Comparison of ENCODE assay signal across 13 mouse cellular contexts in the genomic region with DNA sequence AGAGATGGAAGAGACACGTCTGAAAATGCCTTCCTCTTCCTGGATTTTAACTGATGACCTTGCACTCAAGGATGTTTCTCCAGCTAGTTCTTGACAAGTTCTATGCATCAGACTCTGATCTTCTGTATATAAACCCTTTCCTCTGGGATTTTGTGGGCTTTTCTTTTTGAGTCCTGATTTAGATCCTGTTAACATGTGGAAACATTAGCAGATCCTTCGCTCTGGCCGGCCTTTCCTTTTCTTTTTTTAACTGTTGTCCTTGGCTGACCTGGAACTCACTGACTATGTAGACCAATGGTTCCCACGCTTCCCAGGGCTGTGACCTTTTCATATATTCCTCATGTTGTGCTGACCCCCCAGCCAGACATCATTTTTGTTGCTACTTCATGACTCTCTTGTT. TPM values are rescaled to one million over a fixed set of nuclear protein-coding genes. Genes with fewer than 3 reads are reported as not detected.
DNase-seq lines count a peak whose midpoint lies in the region; ATAC-seq and TF ChIP-seq lines count a peak whose summit lies in the region.
"Had no signal": no experiment of that assay in that cellular context is flagged by ENCODE, and none has a peak within 500 bp of the region (broad histone marks: within the 10 kb centered on the region; RNA-seq: fewer than 3 reads in every experiment).

No protein-coding gene starts in this region.

- H3K4me1 ChIP-seq in lung, embryonic 15.5 days = peaks cover 45% of the 10 kb centered on the region
- peaks cover 38% of the 10 kb centered on the region for H3K4me1 ChIP-seq in heart, embryonic 15.5 days (replicated peaks)
- peaks cover 34% of the 10 kb centered on the region for H3K4me1 ChIP-seq in stomach, embryonic 16.5 days (ENCODE audit: control insufficient read depth, insufficient read depth, low read length)
- H3K4me1 ChIP-seq: forebrain, embryonic 13.5 days had no signal

- peak overlapping the region; percentile 49 for H3K4me3 ChIP-seq in gastrocnemius, adult 2 months
- no peak overlapping the region for H3K4me3 ChIP-seq in lung, embryonic 15.5 days
- no peak overlapping the region for H3K4me3 ChIP-seq in heart, embryonic 15.5 days
- H3K4me3 ChIP-seq in stomach, embryonic 16.5 days (replicated peaks; ENCODE audit: low read length) = no peak overlapping the region
- H3K4me3 ChIP-seq: embryonic facial prominence, embryonic 12.5 days; forebrain, embryonic 13.5 days had no signal

- WGBS in lung, embryonic 15.5 days = 45% methylated on average over 4 of the region's 4 CpGs
- WGBS in heart, embryonic 15.5 days = 38% methylated on average over 4 of the region's 4 CpGs
- 54% methylated on average over 4 of the region's 4 CpGs for WGBS in stomach, embryonic 16.5 days

- H3K9me3 ChIP-seq in lung, embryonic 15.5 days = no peaks in the 10 kb centered on the region
- H3K9me3 ChIP-seq in heart, embryonic 15.5 days (replicated peaks) = no peaks in the 10 kb centered on the region
- no peaks in the 10 kb centered on the region for H3K9me3 ChIP-seq in stomach, embryonic 16.5 days (replicated peaks; ENCODE audit: control insufficient read depth, low read length)
- H3K9me3 ChIP-seq: embryonic facial prominence, embryonic 12.5 days; forebrain, embryonic 13.5 days had no signal

- no peak for DNase-seq in gastrocnemius, adult 2 months
- no peak for DNase-seq in gastrocnemius, postnatal 36 days
- no peak for DNase-seq in lung, postnatal 25 days (ENCODE audit: low spot score)
- no peak for DNase-seq in urinary bladder, postnatal 14 days (ENCODE audit: low spot score)
- DNase-seq in left cerebral cortex, adult 8-10 months (ENCODE audit: low spot score in 2 of 2) = no peak
- DNase-seq: cerebellum, adult 8-10 months; lung, postnatal 4 days; right cerebral cortex, postnatal 14 days had no signal

- no peaks in the 10 kb centered on the region for H3K27me3 ChIP-seq in lung, embryonic 15.5 days
- no peaks in the 10 kb centered on the region for H3K27me3 ChIP-seq in heart, embryonic 15.5 days
- no peaks in the 10 kb centered on the region for H3K27me3 ChIP-seq in stomach, embryonic 16.5 days (ENCODE audit: control insufficient read depth, insufficient read depth, low read length)
- H3K27me3 ChIP-seq: embryonic facial prominence, embryonic 12.5 days; forebrain, embryonic 13.5 days had no signal

- 0 out of 2 replicates have a peak overlapping the region, but pooled peaks have one; percentile 7 for H3K4me2 ChIP-seq in lung, embryonic 15.5 days
- H3K4me2 ChIP-seq in heart, embryonic 15.5 days = no peak overlapping the region
- H3K4me2 ChIP-seq in stomach, embryonic 16.5 days (ENCODE audit: low read depth, low read length) = no peak overlapping the region
- H3K4me2 ChIP-seq: embryonic facial prominence, embryonic 12.5 days; forebrain, embryonic 13.5 days had no signal

- H3K36me3 ChIP-seq in lung, embryonic 15.5 days = no peaks in the 10 kb centered on the region
- no peaks in the 10 kb centered on the region for H3K36me3 ChIP-seq in heart, embryonic 15.5 days
- no peaks in the 10 kb centered on the region for H3K36me3 ChIP-seq in stomach, embryonic 16.5 days (ENCODE audit: control insufficient read depth, insufficient read depth, low read length)
- H3K36me3 ChIP-seq: embryonic facial prominence, embryonic 12.5 days had no signal

- peak overlapping the region; percentile 93 for H3K27ac ChIP-seq in gastrocnemius, adult 2 months
- H3K27ac ChIP-seq in lung, embryonic 15.5 days = peak overlapping the region; percentile 79
- H3K27ac ChIP-seq in heart, embryonic 15.5 days = peak overlapping the region; percentile 82
- H3K27ac ChIP-seq in stomach, embryonic 16.5 days (ENCODE audit: low read length) = peak overlapping the region; percentile 83
- H3K27ac ChIP-seq: embryonic facial prominence, embryonic 12.5 days; forebrain, embryonic 13.5 days had no signal

- TF ChIP-seq CTCF in gastrocnemius, adult 2 months (IDR thresholded peaks at IDR 0.05) = no peak

- no peak for ATAC-seq in lung, embryonic 15.5 days (ENCODE audit: borderline replicate concordance, extremely low read depth, low FRiP score, low TSS enrichment)
- peak; percentile 37 for ATAC-seq in heart, embryonic 15.5 days (replicated peaks; ENCODE audit: insufficient number of reproducible peaks, insufficient read depth, low FRiP score, low read depth)
- peak; percentile 23; the same call in 1 of the 2 replicates for ATAC-seq in stomach, embryonic 16.5 days (ENCODE audit: insufficient read depth, low FRiP score)
- ATAC-seq: forebrain, embryonic 13.5 days had no signal

- no peak overlapping the region for H3K9ac ChIP-seq in lung, embryonic 15.5 days
- H3K9ac ChIP-seq in heart, embryonic 15.5 days = no peak overlapping the region
- H3K9ac ChIP-seq in stomach, embryonic 16.5 days (ENCODE audit: low read length) = no peak overlapping the region
- H3K9ac ChIP-seq: embryonic facial prominence, embryonic 12.5 days; forebrain, embryonic 13.5 days had no signal

- intact Hi-C loops in gastrocnemius, adult 2 months (cut with DNase I) = no loop called here
- intact Hi-C loops in gastrocnemius, postnatal 36 days (cut with DNase I) = loop anchor here (5.0 kb wide), 1 partner anchor 44 kb away; a partner anchor contains a TSS

RNA-seq across cellular contexts. Expression of a gene that starts 45.4 kb away (rescaled TPM):
- total RNA-seq in gastrocnemius, adult 2 months (2021) = 10 to 100 TPM; 48.6 to 51.2 TPM
- total RNA-seq in gastrocnemius, postnatal 36 days (2021) = 10 to 100 TPM; 36.1 to 37.1 TPM
- polyA plus RNA-seq in lung, embryonic 15.5 days (2015; fragmentation: Nextera tagmentation; extraction: Ambion mirVana) = 39.5 and 44.0 TPM in 2 replicates
- polyA plus RNA-seq in heart, embryonic 15.5 days (2015; fragmentation: Nextera tagmentation; extraction: Ambion mirVana) = 27.2 and 34.4 TPM in 2 replicates
- 41.8 and 44.9 TPM in 2 replicates for polyA plus RNA-seq in stomach, embryonic 16.5 days (2015; fragmentation: Nextera tagmentation; extraction: Ambion mirVana)
- 10 to 100 TPM; 21.3 to 27.1 (median 24.0) TPM for total RNA-seq in left cerebral cortex, adult 8-10 months (2022)
